Mouse (Mus musculus): ENCODE data around the gene Nrap.

Gene Nrap

GRCm38 (mm10) chr19:56396669-56397621 lies 7.1 kb upstream of the Nrap start, which contains the start of gene Casp7:
TSS of gene Casp7 (plus strand) at chr19:56397129.
- in situ Hi-C loops (cut with MboI; ENCODE audit: low sequenced_read_pairs): no loop called here

DNA sequence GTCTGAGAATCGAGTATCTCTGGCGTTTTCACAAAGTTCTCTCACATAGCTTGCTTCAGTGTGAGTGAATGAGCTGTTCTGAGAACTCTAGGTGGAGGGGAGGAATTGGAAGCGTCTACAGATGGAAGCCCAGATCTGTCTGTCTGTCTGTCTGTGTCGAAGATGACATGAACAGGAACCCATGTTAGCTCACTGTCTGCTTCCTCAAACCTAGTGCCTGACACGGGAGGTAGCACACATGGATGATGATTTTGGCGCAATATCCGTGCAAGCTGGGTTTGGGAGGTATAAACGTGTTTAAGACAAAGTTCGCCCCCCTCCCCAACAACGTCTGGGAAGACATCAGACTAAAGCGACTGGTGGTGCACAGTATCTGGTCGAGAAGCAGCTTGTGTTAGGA lies 6.4 kb upstream of the Nrap start:
- in situ Hi-C loops (cut with MboI; ENCODE audit: low sequenced_read_pairs): no loop called here

DNA sequence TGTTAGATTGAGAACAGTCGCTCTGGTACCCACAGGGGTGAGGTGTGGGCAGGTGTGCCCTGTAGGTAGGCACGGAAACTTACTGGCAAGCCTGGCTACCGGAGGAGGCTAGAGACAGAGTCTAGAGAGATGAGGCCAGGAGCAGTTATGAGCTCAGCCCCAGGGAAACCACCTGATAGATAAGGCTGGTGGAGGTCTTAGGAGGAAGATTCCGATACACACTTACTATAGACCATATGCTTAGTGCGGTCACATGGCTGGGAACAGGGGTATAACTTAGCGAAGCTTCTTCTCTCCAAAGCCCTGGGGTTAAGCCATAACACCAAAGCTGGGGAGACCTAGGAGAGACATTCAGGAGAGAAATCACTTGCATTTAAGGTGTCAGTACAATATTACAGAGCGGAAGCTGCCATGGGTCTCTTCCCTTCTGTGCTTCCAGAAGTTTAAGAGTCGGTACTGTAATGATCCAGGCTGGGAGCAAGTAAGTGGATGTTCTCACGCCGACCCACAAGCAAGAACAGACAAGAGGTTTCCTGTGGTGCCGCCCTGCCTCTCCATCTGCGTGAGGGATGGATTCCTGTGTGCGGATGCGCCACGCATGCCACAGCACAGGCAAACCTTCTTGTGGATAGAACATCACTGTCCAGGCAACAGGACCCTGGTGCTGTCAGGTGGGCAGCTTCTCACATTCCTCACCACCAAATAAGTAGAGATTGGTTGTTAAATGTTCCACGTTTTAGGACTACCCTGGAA lies 5.5 kb upstream of the Nrap start:
- in situ Hi-C loops (cut with MboI; ENCODE audit: low sequenced_read_pairs): no loop called here

DNA sequence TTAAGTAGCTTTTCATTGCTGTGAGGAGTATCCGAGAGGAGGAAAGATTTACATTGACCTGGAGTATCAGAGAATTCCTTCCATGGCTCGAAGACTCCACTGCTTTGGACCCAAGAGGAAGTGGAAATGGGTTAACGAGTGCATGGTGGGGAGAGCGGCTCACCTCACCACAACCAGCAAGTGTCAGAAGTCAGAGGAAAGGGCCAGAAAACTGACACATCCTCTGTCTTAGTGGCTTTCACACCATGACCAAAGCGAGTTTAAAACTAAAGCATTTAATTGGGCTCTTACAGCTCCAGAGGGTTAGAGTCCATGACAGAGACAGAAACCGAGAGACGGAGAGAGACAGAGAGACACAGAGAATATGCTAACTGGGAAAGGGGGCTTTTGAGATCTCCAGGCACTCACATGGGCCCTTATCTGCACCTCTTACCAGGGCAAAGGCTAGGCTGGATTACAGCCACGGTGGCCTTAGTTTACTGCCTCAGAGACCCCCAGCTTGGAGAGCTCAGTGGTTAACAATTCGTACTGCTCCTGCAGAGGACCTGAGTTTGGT lies 3.6 kb upstream of the Nrap start:
- in situ Hi-C loops (cut with MboI; ENCODE audit: low sequenced_read_pairs): no loop called here

GRCm38 (mm10) chr19:56391307-56392046 lies 1.6 kb upstream of the Nrap start:
- in situ Hi-C loops (cut with MboI; ENCODE audit: low sequenced_read_pairs): no loop called here

GRCm38 (mm10) chr19:56389176-56389575 lies 661 bp downstream of the Nrap start:
- in situ Hi-C loops (cut with MboI; ENCODE audit: low sequenced_read_pairs): no loop called here

DNA sequence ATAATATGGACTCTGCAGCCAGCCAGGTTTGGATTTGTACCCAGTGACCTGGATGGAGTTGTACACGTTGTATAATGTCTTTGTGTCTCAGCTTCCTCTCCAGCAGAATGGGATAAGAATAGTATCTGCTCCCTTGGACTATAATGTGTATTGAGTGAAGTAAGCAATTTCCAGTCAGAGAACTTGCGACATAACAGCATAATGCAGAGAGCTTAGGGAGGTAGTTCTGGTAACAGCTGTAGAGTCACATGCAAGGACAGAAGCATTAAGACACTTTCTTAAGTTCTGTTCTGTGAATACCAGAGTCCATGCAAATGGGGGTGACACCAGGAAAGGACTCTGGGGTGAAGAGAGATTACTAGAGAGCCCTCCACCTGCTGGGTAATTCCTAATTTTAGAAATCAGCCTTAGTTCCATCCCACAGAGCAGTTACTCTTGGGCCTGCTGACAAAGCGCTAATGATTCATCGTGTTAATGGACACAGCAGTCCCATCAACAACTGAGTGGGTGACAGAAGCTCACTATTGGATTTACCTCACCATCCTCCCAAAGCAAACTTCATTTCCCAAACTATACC lies 2.0 kb downstream of the Nrap start:
- in situ Hi-C loops (cut with MboI; ENCODE audit: low sequenced_read_pairs): no loop called here

- in situ Hi-C loops (cut with MboI; ENCODE audit: low sequenced_read_pairs): no loop called here
Measured at GRCm38 (mm10) chr19:56386095-56386494, 3.7 kb downstream of the Nrap start.

DNA sequence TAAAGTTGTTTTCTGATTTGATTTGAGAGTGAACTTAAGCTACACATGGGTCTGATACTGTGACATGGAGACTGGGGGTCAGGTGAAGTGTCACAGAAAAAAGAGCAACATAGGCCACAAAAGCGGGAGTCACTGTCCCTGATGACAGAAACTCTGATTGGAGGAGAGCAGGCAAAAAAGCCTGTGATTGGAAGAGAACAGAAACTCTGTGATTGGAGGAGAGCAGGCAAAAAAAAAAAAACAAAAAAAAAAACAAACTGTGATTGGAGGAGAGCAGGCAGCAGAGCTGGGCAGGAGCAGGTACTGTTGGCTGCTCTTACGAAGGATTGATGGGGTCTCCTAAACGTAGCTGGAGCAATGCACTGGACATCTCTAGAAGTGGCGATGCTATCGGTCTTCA lies 4.3 kb downstream of the Nrap start:
- in situ Hi-C loops (cut with MboI; ENCODE audit: low sequenced_read_pairs): no loop called here

DNA sequence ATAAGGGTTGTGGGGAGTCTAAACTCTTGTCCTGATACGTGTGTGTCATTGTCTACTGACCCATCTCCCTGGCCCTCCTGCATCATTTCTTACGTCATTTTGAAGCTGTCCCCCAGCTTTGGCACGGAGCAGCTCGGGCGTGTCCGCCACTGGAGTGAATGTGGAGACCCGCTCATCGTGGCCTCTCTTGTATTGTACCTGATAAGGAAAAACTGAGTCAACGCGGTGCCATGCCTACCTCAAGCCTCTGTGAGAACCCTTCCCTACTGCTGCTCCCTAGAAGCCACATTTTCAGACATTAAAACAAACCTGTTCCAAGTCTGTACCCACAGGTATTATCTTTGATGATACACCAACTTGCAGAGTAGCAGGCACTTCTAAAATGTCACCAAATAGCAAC lies 8.4 kb downstream of the Nrap start:
- in situ Hi-C loops (cut with MboI; ENCODE audit: low sequenced_read_pairs): no loop called here

GRCm38 (mm10) chr19:56380341-56380740 lies 9.5 kb downstream of the Nrap start:
- in situ Hi-C loops (cut with MboI; ENCODE audit: low sequenced_read_pairs): no loop called here

- in situ Hi-C loops (cut with MboI; ENCODE audit: low sequenced_read_pairs): no loop called here
Measured at GRCm38 (mm10) chr19:56378554-56379172, 11.2 kb downstream of the Nrap start.

DNA sequence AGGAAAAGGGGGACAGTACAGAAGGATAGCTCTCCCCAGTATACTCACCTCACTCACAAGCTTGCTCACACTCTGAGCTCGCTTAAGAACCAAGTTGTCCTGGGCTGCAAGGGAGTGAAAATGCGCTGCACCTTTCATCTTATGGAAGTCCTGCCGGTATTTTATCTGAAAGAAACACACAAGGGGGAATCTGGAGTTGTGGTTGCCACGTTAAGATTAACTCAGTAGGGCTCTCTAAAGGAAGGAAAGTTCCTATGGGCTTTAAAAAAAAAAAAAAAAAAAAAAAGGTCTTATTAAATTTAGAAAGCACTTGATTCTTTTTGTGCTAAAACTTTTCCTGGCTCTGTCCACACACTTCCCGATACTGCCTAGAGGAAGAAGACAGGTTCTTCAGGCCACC lies 11.8 kb downstream of the Nrap start:
- in situ Hi-C loops (cut with MboI; ENCODE audit: low sequenced_read_pairs): no loop called here

DNA sequence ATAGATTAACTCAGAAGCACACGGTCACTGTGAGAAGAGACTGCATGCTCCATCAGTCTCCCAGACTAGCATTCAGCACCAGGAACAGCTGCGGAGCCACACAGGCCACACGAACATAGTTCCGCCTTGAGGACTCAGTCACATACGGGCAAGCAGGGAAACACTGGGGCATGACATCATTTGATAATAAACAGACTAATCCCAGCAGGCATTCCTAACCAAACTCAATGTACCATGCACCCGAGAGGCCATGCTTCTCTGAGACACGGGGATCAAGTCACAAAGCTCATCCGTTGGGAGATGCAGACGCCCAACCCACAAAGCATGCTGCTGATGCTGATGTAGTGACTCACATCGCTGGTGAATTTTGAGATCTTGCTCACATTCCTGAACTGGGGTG lies 15.8 kb downstream of the Nrap start:
- in situ Hi-C loops (cut with MboI; ENCODE audit: low sequenced_read_pairs): no loop called here

DNA sequence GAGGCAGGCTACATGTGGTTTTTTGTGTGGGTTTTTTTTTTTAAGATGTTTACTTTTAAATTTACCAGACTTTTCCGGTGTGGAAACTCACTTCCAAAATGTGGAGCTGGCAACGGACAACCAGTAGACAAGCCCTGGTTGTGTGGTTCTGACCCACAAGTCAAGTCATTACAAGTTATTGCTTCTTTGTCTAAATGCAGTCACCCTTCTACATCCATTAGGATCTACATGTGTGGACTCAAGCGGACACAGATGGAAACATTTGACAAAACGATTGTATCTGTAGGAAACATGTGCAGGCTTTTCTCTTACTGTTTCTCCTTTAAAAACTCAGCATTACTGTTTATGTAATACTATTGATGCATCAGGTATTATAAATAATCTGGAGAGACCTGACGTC lies 16.6 kb downstream of the Nrap start:
- in situ Hi-C loops (cut with MboI; ENCODE audit: low sequenced_read_pairs): no loop called here

DNA sequence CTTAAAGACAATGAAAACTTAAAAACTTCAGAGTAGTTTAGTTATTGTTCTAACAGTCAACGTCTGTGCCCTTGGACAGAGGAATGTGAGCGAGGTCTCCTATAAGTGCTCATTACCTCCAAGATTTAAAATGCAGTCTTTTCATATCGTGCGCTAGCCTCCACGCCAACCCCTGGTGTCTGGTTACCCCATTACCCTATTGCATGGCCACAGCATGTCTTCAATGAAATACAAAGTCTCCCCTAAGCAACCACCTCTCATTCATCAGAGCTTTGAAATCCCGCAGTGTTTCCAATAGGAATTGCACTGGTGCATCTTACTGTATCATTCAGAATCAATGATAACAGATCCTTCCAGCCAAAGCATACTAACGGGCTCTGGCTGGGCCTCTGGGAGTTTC lies 17.6 kb downstream of the Nrap start:
- in situ Hi-C loops (cut with MboI; ENCODE audit: low sequenced_read_pairs): no loop called here

DNA sequence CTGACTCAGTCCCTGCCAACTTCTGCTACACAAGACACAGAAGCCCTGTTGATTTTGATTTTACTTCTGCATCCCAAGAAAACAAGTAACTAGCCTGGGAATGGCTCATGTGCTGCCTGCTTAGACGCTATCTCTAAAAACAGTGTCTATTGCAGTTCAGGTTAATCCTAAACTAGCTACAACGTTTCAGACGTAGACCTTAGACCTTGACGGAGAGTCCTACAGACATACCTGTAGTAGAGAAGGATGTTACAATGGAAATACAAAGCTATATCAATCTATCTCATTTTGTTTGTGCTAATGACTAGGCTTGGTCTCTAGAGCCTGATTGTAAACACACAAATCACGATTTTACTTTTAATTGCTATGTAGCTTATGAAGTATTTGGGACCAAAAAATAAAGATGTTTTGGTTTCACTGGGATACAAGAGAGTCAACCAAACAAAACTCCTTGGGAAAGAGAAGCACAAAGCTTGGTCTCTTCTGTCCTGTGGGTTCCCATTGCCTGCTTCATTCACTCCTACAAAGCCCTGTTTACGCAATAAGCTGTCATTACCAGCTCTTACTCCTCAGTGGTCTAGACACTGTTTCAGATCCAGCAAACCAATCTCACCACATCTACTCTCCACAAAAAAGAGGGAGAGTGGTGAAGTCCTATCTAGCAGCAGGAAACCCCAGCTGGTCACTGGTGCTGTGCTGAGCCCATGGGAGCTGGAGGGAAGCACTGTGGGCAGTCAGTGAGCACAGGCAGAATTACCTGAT lies 19.3 kb downstream of the Nrap start:
- in situ Hi-C loops (cut with MboI; ENCODE audit: low sequenced_read_pairs): no loop called here

GRCm38 (mm10) chr19:56368912-56369311 lies 20.9 kb downstream of the Nrap start:
- in situ Hi-C loops (cut with MboI; ENCODE audit: low sequenced_read_pairs): no loop called here

DNA sequence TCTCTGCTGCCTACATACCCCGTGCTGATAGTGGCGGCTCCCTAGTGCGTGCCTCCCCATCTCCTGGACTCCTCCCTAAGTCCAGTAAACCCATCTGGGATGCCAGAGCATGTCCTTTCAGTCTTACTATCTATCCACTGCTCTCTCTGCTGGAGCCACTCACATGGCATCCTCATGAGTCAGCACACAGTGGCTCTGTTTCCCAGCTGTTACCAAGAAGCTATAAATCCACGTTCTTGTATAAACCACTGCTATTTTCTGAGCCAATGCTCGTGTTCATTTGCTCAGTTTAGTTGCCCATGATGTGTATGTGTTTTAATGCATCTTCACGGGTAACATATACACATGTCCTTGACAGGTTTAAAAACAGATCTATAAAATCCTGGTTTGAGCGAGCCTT lies 22.1 kb downstream of the Nrap start:
- in situ Hi-C loops (cut with MboI; ENCODE audit: low sequenced_read_pairs): no loop called here
